Mouse (Mus musculus) embryonic facial prominence, embryonic 13.5 days (tissue): ENCODE results near the gene Spire2. TPM values are rescaled to one million over a fixed set of nuclear protein-coding genes. Genes with fewer than 3 reads are reported as not detected.
A peak's percentile ranks its signal among the peaks of the same experiment; 100 is the strongest.

Experiments used
- ATAC-seq: fragments of 200-750 bp; cut with Nextera tagmentation; 2 replicates; pipeline ENCODE4 v1.8.0; 2017; ENCODE audit warnings: low read depth; ENCODE audit not compliant: insufficient number of reproducible peaks, insufficient read depth, low FRiP score, low TSS enrichment
- H3K27ac ChIP-seq: fragments of 300-500 bp; sonication (generic); 2 replicates; pipeline ENCODE4 v1.5.1; 2015; ENCODE audit warnings: moderate library complexity, mild to moderate bottlenecking, inconsistent platforms
- H3K27me3 ChIP-seq: fragments of 300-500 bp; sonication (generic); 2 replicates; pipeline ENCODE4 v1.6.1; 2015; ENCODE audit warnings: mild to moderate bottlenecking, inconsistent platforms
- H3K36me3 ChIP-seq: fragments of 300-500 bp; sonication (generic); 2 replicates; pipeline ENCODE4 v1.6.1; 2015; ENCODE audit warnings: mild to moderate bottlenecking, inconsistent platforms
- H3K4me1 ChIP-seq: fragments of 300-500 bp; sonication (generic); 2 replicates; pipeline ENCODE4 v1.6.1; 2015; ENCODE audit warnings: inconsistent platforms
- H3K4me2 ChIP-seq: fragments of 300-500 bp; sonication (generic); 2 replicates; pipeline ENCODE4 v1.6.1; 2015; ENCODE audit warnings: moderate library complexity, mild to moderate bottlenecking, inconsistent platforms
- H3K4me3 ChIP-seq: fragments of 300-500 bp; sonication (generic); 2 replicates; pipeline ENCODE4 v1.5.1; 2015; ENCODE audit warnings: mild to moderate bottlenecking, inconsistent platforms
- H3K9ac ChIP-seq: fragments of 300-500 bp; sonication (generic); 2 replicates; pipeline ENCODE4 v1.6.1; 2015; ENCODE audit warnings: mild to moderate bottlenecking, inconsistent platforms
- H3K9me3 ChIP-seq: fragments of 300-500 bp; sonication (generic); 2 replicates; pipeline ENCODE4 v1.6.1; 2016; ENCODE audit warnings: inconsistent platforms
- WGBS: fragments of 180-500 bp; shearing (Covaris S2); methylation state at CpG from one replicate; pipeline ENCODE4 v1.1.7; 2015; ENCODE audit warnings: mixed read lengths; 5-methylcytosine and 5-hydroxymethylcytosine counted together
- polyA plus RNA-seq: library from polyadenylated mRNA; unstranded; fragments of >200 nt; fragmentation: Nextera tagmentation; extraction: Ambion mirVana; gene quantifications from 2 replicates; pipeline ENCODE4 v1.2.1, GENCODE M21; 2015

Spire2 gene
- polyA plus RNA-seq, 1 experiment from 2014 or later = 1.9 TPM

- H3K4me2 ChIP-seq = no peak overlapping the region
- no peaks in the 10 kb centered on the region for H3K9me3 ChIP-seq
- WGBS = 76% methylated on average over 4 of the region's 4 CpGs
- no peaks in the 10 kb centered on the region for H3K36me3 ChIP-seq
- peak overlapping the region; percentile 75 for H3K27ac ChIP-seq
- H3K27me3 ChIP-seq = no peaks in the 10 kb centered on the region; the same call in 1 of the 2 replicates
- H3K4me3 ChIP-seq = no peak overlapping the region
- no peak overlapping the region for H3K9ac ChIP-seq
- peaks cover 21% of the 10 kb centered on the region for H3K4me1 ChIP-seq
- no peak for ATAC-seq
Observed at GRCm38 (mm10) chr8:123349073-123349472, 16.6 kb downstream of the Spire2 start.

- Histone ChIP-seq H3K4me1 (peaks cover 22% of the 10 kb centered on the region), H3K9ac (no peak overlapping the region), H3K27ac (no peak overlapping the region), H3K36me3 (no peaks in the 10 kb centered on the region), H3K4me3 (no peak overlapping the region), H3K9me3 (no peaks in the 10 kb centered on the region), H3K4me2 (no peak overlapping the region), H3K27me3 (no peaks in the 10 kb centered on the region; the same call in 1 of the 2 replicates)
- no peak for ATAC-seq
- WGBS = 81% methylated on average over 12 of the region's 12 CpGs
Observed at GRCm38 (mm10) chr8:123352118-123352517, 19.6 kb downstream of the Spire2 start.

GRCm38 (mm10) chr8:123352786-123353185, 20.3 kb downstream of the Spire2 start:
- H3K9me3 ChIP-seq = no peaks in the 10 kb centered on the region
- H3K9ac ChIP-seq = no peak overlapping the region
- no peaks in the 10 kb centered on the region for H3K36me3 ChIP-seq
- H3K27ac ChIP-seq = no peak overlapping the region
- peaks cover 20% of the 10 kb centered on the region for H3K4me1 ChIP-seq
- WGBS = 55% methylated on average over 13 of the region's 13 CpGs
- no peak for ATAC-seq
- no peaks in the 10 kb centered on the region; the same call in 1 of the 2 replicates for H3K27me3 ChIP-seq
- H3K4me2 ChIP-seq = no peak overlapping the region
- no peak overlapping the region for H3K4me3 ChIP-seq

- Histone ChIP-seq H3K4me1 (peaks cover 16% of the 10 kb centered on the region), H3K9me3 (no peaks in the 10 kb centered on the region), H3K27ac (no peak overlapping the region), H3K4me3 (no peak overlapping the region), H3K9ac (no peak overlapping the region), H3K36me3 (no peaks in the 10 kb centered on the region), H3K4me2 (no peak overlapping the region), H3K27me3 (no peaks in the 10 kb centered on the region; the same call in 1 of the 2 replicates)
- ATAC-seq = no peak
- 44% methylated on average over 11 of the region's 11 CpGs for WGBS
Observed at GRCm38 (mm10) chr8:123353216-123353615, 20.7 kb downstream of the Spire2 start.

- Histone ChIP-seq H3K27ac (no peak overlapping the region), H3K4me2 (no peak overlapping the region), H3K9ac (peak overlapping the region; percentile 33; the same call in 1 of the 2 replicates), H3K36me3 (no peaks in the 10 kb centered on the region), H3K27me3 (no peaks in the 10 kb centered on the region), H3K4me1 (no peaks in the 10 kb centered on the region), H3K9me3 (no peaks in the 10 kb centered on the region), H3K4me3 (no peak overlapping the region)
- ATAC-seq = 0 out of 2 replicates have a peak, but pooled peaks have one; percentile 20
- WGBS = 39% methylated on average over 12 of the region's 12 CpGs
Observed at GRCm38 (mm10) chr8:123361082-123361739, 28.7 kb downstream of the Spire2 start.

- H3K4me1 ChIP-seq = peaks cover 17% of the 10 kb centered on the region
- H3K36me3 ChIP-seq = peaks cover 17% of the 10 kb centered on the region; the same call in 1 of the 2 replicates
- peak within 1 kb of the TSS; percentile 96 for H3K27ac ChIP-seq
- WGBS = under 1% methylated on average over 75 of the region's 75 CpGs
- peak within 1 kb of the TSS; percentile 80 for H3K4me3 ChIP-seq
- no peaks in the 10 kb centered on the region for H3K27me3 ChIP-seq
- H3K9me3 ChIP-seq = no peaks in the 10 kb centered on the region
- H3K4me2 ChIP-seq = peak within 1 kb of the TSS; percentile 76
- peak; percentile 91 for ATAC-seq
- peak within 1 kb of the TSS; percentile 87 for H3K9ac ChIP-seq
Observed at GRCm38 (mm10) chr8:123373403-123374238, 41.1 kb downstream of the Spire2 start, which contains the start of gene Tcf25. Tcf25 (plus strand) TSS chr8:123373753.

GRCm38 (mm10) chr8:123374239-123374578, 41.7 kb downstream of the Spire2 start:
- Histone ChIP-seq H3K27me3 (no peaks in the 10 kb centered on the region), H3K9me3 (no peaks in the 10 kb centered on the region), H3K4me3 (peak overlapping the region; percentile 80), H3K4me1 (peaks cover 17% of the 10 kb centered on the region), H3K27ac (peak overlapping the region; percentile 96), H3K9ac (peak overlapping the region; percentile 87), H3K4me2 (peak overlapping the region; percentile 76), H3K36me3 (peaks cover 17% of the 10 kb centered on the region; the same call in 1 of the 2 replicates)
- peak; percentile 62 for ATAC-seq
- WGBS = 2% methylated on average over 20 of the region's 20 CpGs

- Histone ChIP-seq H3K36me3 (peaks cover 17% of the 10 kb centered on the region; the same call in 1 of the 2 replicates), H3K9me3 (no peaks in the 10 kb centered on the region), H3K4me1 (peaks cover 17% of the 10 kb centered on the region), H3K27me3 (no peaks in the 10 kb centered on the region), H3K4me2 (no peak overlapping the region), H3K9ac (peak overlapping the region; percentile 32; the same call in 1 of the 2 replicates), H3K4me3 (no peak overlapping the region), H3K27ac (no peak overlapping the region)
- 87% methylated on average over 10 of the region's 10 CpGs for WGBS
- ATAC-seq = no peak
Observed at GRCm38 (mm10) chr8:123375701-123376100, 43.2 kb downstream of the Spire2 start.

GRCm38 (mm10) chr8:123376106-123376505, 43.6 kb downstream of the Spire2 start:
- H3K4me1 ChIP-seq = peaks cover 17% of the 10 kb centered on the region
- peak overlapping the region; percentile 32; the same call in 1 of the 2 replicates for H3K9ac ChIP-seq
- no peaks in the 10 kb centered on the region for H3K9me3 ChIP-seq
- 72% methylated on average over 8 of the region's 8 CpGs for WGBS
- H3K27ac ChIP-seq = no peak overlapping the region
- H3K4me3 ChIP-seq = no peak overlapping the region
- H3K27me3 ChIP-seq = no peaks in the 10 kb centered on the region
- no peak for ATAC-seq
- H3K36me3 ChIP-seq = peaks cover 21% of the 10 kb centered on the region
- H3K4me2 ChIP-seq = no peak overlapping the region

- Histone ChIP-seq H3K4me2 (no peak overlapping the region), H3K9ac (no peak overlapping the region), H3K4me1 (no peaks in the 10 kb centered on the region), H3K27ac (no peak overlapping the region), H3K27me3 (no peaks in the 10 kb centered on the region), H3K36me3 (peaks cover 70% of the 10 kb centered on the region), H3K4me3 (no peak overlapping the region), H3K9me3 (no peaks in the 10 kb centered on the region)
- ATAC-seq = no peak
- whole genome bisulfite sequencing = 92% methylated on average over 4 of the region's 4 CpGs
Observed at GRCm38 (mm10) chr8:123381711-123382110, 49.2 kb downstream of the Spire2 start.

- Histone ChIP-seq H3K4me2 (no peak overlapping the region), H3K36me3 (peaks cover 73% of the 10 kb centered on the region), H3K9me3 (no peaks in the 10 kb centered on the region), H3K27me3 (no peaks in the 10 kb centered on the region), H3K9ac (no peak overlapping the region), H3K4me3 (no peak overlapping the region), H3K27ac (no peak overlapping the region), H3K4me1 (no peaks in the 10 kb centered on the region)
- no peak for ATAC-seq
- 92% methylated on average over 8 of the region's 8 CpGs for WGBS
Observed at GRCm38 (mm10) chr8:123382516-123382915, 50.0 kb downstream of the Spire2 start.
